Mouse (Mus musculus) limb, embryonic 12.5 days (tissue): ENCODE measurements around the gene Gars. TPM values are rescaled to one million over a fixed set of nuclear protein-coding genes. Genes with fewer than 3 reads are reported as not detected.

Experiments used
- ATAC-seq: fragments of 200-750 bp; cut with Nextera tagmentation; 2 replicates; pipeline ENCODE4 v1.8.0; 2017; ENCODE audit warnings: low read depth, moderate TSS enrichment; ENCODE audit not compliant: insufficient number of reproducible peaks, insufficient read depth, low FRiP score, low TSS enrichment
- H3K27ac ChIP-seq: fragments of 300-500 bp; sonication (generic); 2 replicates; pipeline ENCODE4 v1.5.1; 2016; ENCODE audit warnings: mild to moderate bottlenecking, moderate library complexity
- H3K27me3 ChIP-seq: fragments of 300-500 bp; sonication (generic); 2 replicates; pipeline ENCODE4 v1.6.1; 2016; ENCODE audit warnings: mild to moderate bottlenecking, moderate library complexity
- H3K36me3 ChIP-seq: fragments of 300-500 bp; sonication (generic); 2 replicates; pipeline ENCODE4 v1.6.1; 2016; ENCODE audit warnings: mild to moderate bottlenecking, moderate library complexity
- H3K4me1 ChIP-seq: fragments of 300-500 bp; sonication (generic); replicated peaks from 2 replicates; pipeline ENCODE4 v1.6.1; 2016
- H3K4me2 ChIP-seq: fragments of 300-500 bp; sonication (generic); 2 replicates; pipeline ENCODE4 v1.6.1; 2016; ENCODE audit warnings: mild to moderate bottlenecking, moderate library complexity
- H3K4me3 ChIP-seq: fragments of 300-500 bp; sonication (generic); replicated peaks from 2 replicates; pipeline ENCODE4 v1.5.1; 2016; ENCODE audit warnings: mild to moderate bottlenecking
- H3K9ac ChIP-seq: fragments of 300-500 bp; sonication (generic); replicated peaks from 2 replicates; pipeline ENCODE4 v1.6.1; 2016; ENCODE audit warnings: mild to moderate bottlenecking, moderate library complexity
- H3K9me3 ChIP-seq: fragments of 300-500 bp; sonication (generic); 2 replicates; pipeline ENCODE4 v1.6.1; 2016; ENCODE audit warnings: mild to moderate bottlenecking, moderate library complexity
- WGBS: fragments of 180-500 bp; shearing (Covaris S2); methylation state at CpG from one replicate; pipeline ENCODE4 v1.1.7; 2016; 5-methylcytosine and 5-hydroxymethylcytosine counted together
- polyA plus RNA-seq: library from polyadenylated mRNA; unstranded; fragments of >200 nt; fragmentation: Nextera tagmentation; extraction: Ambion mirVana; gene quantifications from 2 replicates; pipeline ENCODE4 v1.2.1, GENCODE M21; 2016

Gars gene
- polyA plus RNA-seq, 1 experiment from 2014 or later = 149 TPM

GRCm38 (mm10) chr6:55098603-55099002 is 60.8 kb downstream of the Gars start:
- no peak overlapping the region for H3K9ac ChIP-seq
- WGBS = 73% methylated on average over 5 of the region's 5 CpGs
- no peaks in the 10 kb centered on the region for H3K9me3 ChIP-seq
- no peaks in the 10 kb centered on the region for H3K36me3 ChIP-seq
- no peak overlapping the region for H3K4me3 ChIP-seq
- no peaks in the 10 kb centered on the region for H3K27me3 ChIP-seq
- H3K4me1 ChIP-seq = no peaks in the 10 kb centered on the region
- ATAC-seq = no peak
- H3K4me2 ChIP-seq = no peak overlapping the region
- no peak overlapping the region for H3K27ac ChIP-seq

- H3K4me2 ChIP-seq = no peak overlapping the region
- H3K4me3 ChIP-seq = no peak overlapping the region
- H3K36me3 ChIP-seq = no peaks in the 10 kb centered on the region
- no peak overlapping the region for H3K27ac ChIP-seq
- peaks cover 15% of the 10 kb centered on the region for H3K27me3 ChIP-seq
- H3K4me1 ChIP-seq = no peaks in the 10 kb centered on the region
- WGBS = 13% methylated on average over 7 of the region's 7 CpGs
- H3K9ac ChIP-seq = no peak overlapping the region
- no peaks in the 10 kb centered on the region for H3K9me3 ChIP-seq
- 0 out of 2 replicates have a peak, but pooled peaks have one; percentile 37 for ATAC-seq
These were observed 70.6 kb downstream of the Gars start for GRCm38 (mm10) chr6:55108358-55108757.

GRCm38 (mm10) chr6:55117325-55118109 is 79.7 kb downstream of the Gars start:
- H3K9ac ChIP-seq = peak overlapping the region; percentile 42; the same call in 1 of the 2 replicates
- H3K27ac ChIP-seq = no peak overlapping the region
- peaks cover 13% of the 10 kb centered on the region for H3K4me1 ChIP-seq
- peaks cover 84% of the 10 kb centered on the region for H3K27me3 ChIP-seq
- no peaks in the 10 kb centered on the region for H3K36me3 ChIP-seq
- peak overlapping the region; percentile 52 for H3K4me3 ChIP-seq
- no peaks in the 10 kb centered on the region for H3K9me3 ChIP-seq
- peak; percentile 63; the same call in 1 of the 2 replicates for ATAC-seq
- WGBS = under 1% methylated on average over 67 of the region's 68 CpGs
- H3K4me2 ChIP-seq = peak overlapping the region; percentile 86

- Histone ChIP-seq H3K4me1 (no peaks in the 10 kb centered on the region), H3K4me3 (no peak overlapping the region), H3K36me3 (no peaks in the 10 kb centered on the region), H3K27ac (no peak overlapping the region), H3K27me3 (peaks cover 36% of the 10 kb centered on the region), H3K9me3 (no peaks in the 10 kb centered on the region), H3K9ac (no peak overlapping the region), H3K4me2 (no peak overlapping the region)
- 14% methylated on average over 4 of the region's 4 CpGs for WGBS
- no peak for ATAC-seq
These were observed 85.2 kb downstream of the Gars start for GRCm38 (mm10) chr6:55123056-55123455.

GRCm38 (mm10) chr6:55126576-55126975 is 88.8 kb downstream of the Gars start:
- no peak for ATAC-seq
- no peak overlapping the region for H3K4me3 ChIP-seq
- H3K4me1 ChIP-seq = peaks cover 3% of the 10 kb centered on the region; the same call in 1 of the 2 replicates
- 69% methylated on average over 5 of the region's 5 CpGs for WGBS
- H3K27ac ChIP-seq = no peak overlapping the region
- H3K4me2 ChIP-seq = no peak overlapping the region
- no peak overlapping the region for H3K9ac ChIP-seq
- H3K36me3 ChIP-seq = no peaks in the 10 kb centered on the region
- H3K27me3 ChIP-seq = peaks cover 6% of the 10 kb centered on the region; the same call in 1 of the 2 replicates
- H3K9me3 ChIP-seq = no peaks in the 10 kb centered on the region

- H3K4me3 ChIP-seq = no peak overlapping the region
- H3K4me2 ChIP-seq = no peak overlapping the region
- no peak for ATAC-seq
- no peaks in the 10 kb centered on the region for H3K36me3 ChIP-seq
- no peaks in the 10 kb centered on the region for H3K27me3 ChIP-seq
- H3K9ac ChIP-seq = no peak overlapping the region
- peaks cover 3% of the 10 kb centered on the region; the same call in 1 of the 2 replicates for H3K4me1 ChIP-seq
- no peaks in the 10 kb centered on the region for H3K9me3 ChIP-seq
- no peak overlapping the region for H3K27ac ChIP-seq
These were observed 90.6 kb downstream of the Gars start for GRCm38 (mm10) chr6:55128391-55128790.

Other genes starting within 250 kb of the Gars start
- 3.1 and 3.9 TPM in 2 replicates for gene Znrf2, start 221.1 kb upstream of the Gars start, polyA plus RNA-seq
- 3.6 and 3.8 TPM in 2 replicates for gene Nod1, start 65.4 kb upstream of the Gars start, polyA plus RNA-seq
- gene Ggct, start 45.1 kb upstream of the Gars start, polyA plus RNA-seq = 8.0 and 10.6 TPM in 2 replicates
- gene Crhr2, start 95.0 kb downstream of the Gars start, polyA plus RNA-seq = 0.09 TPM in 1 of 2 replicates, not detected in the other
- not detected in 2 replicates for gene Inmt, start 137.0 kb downstream of the Gars start, polyA plus RNA-seq
- gene Mindy4, start 165.4 kb downstream of the Gars start, polyA plus RNA-seq = 15.2 and 19.2 TPM in 2 replicates